Mouse (Mus musculus) frontal cortex, postnatal 10 days (tissue): ENCODE data around the gene Ankrd24.

Experiments used
- DNase-seq, 2 experiments: peaks; one replicate each; pipeline ENCODE4 v3.0.0; 2022; ENCODE audit warnings: low spot score in 2 of 2, mixed read lengths in 1 of 2

Gene Ankrd24

DNA sequence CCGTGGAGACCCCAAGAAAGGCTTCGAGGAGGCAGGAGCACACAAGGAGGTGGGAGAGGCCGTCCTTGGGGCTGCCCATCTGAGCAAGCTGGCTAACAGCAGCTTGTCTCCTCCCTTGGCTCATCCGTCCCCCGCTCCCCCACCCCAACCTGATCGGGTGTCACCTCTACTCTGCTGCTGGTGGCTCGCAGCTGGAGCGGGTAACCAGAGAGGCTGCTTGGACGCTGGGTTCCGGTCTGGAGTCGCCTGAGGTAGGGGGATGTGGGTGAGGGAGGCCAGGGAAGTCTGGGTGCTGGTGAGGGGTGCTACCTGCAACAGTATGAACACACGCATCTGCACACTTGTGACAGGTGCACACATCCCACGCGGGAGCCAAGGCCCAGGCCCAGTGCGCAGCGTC is at the start of gene Ankrd24:
TSS of gene Ankrd24 (plus strand) at position 151 of the 400 bp plus-strand sequence.
- no peak for DNase-seq

- no peak for DNase-seq
Measured at GRCm38 (mm10) chr10:81579967-81580366, 48.4 kb upstream of the Ankrd24 start.

GRCm38 (mm10) chr10:81580441-81581070 is 47.8 kb upstream of the Ankrd24 start:
- no peak for DNase-seq

DNA sequence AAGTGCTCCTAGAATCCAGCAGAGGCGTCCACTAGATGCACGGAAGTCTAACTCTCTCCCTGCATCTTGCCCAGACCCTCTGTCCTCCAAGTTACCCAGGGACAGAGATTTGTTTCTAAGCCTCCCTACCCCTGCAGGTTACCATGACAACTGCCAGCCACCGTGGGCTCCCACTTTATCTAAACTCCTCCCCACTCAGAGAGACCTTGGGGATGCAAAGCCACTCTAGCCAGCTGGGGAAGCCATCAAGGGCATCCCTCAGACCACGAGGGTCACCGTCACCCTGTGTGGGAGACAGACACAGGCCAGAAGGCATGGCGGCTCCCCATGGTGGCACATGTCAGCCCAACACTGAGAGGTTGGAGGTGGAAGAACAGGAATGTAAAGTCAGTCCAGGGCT is 45.0 kb upstream of the Ankrd24 start:
- no peak for DNase-seq

GRCm38 (mm10) chr10:81588739-81589138 is 39.6 kb upstream of the Ankrd24 start:
- no peak for DNase-seq

- DNase-seq, result no peak
Measured at GRCm38 (mm10) chr10:81591846-81592245, 36.5 kb upstream of the Ankrd24 start.

- no peak for DNase-seq
Measured at GRCm38 (mm10) chr10:81592631-81593030, 35.7 kb upstream of the Ankrd24 start.

DNA sequence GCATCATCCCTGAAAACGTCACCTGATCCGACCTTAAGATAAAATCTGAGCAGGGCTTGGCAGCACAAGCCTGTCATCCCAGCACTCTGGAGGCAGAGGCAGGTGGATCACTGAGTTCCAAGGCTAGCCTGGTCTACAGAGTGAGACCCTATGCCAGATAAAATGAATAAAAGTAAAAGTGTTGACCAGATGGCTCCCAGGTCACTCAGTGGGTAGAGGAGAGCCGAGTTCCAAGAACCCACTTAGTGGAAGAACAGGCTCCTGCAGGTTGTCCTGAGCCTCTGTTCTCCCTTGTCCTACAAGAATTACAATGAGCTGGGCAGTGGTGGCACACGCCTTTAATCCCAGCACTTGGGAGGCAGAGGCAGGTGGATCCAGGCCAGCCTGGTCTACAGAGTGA is 35.1 kb upstream of the Ankrd24 start:
- no peak for DNase-seq

GRCm38 (mm10) chr10:81593935-81594334 is 34.4 kb upstream of the Ankrd24 start:
- DNase-seq, result no peak

- DNase-seq, result no peak
Measured at GRCm38 (mm10) chr10:81595599-81595998, 32.7 kb upstream of the Ankrd24 start.

DNA sequence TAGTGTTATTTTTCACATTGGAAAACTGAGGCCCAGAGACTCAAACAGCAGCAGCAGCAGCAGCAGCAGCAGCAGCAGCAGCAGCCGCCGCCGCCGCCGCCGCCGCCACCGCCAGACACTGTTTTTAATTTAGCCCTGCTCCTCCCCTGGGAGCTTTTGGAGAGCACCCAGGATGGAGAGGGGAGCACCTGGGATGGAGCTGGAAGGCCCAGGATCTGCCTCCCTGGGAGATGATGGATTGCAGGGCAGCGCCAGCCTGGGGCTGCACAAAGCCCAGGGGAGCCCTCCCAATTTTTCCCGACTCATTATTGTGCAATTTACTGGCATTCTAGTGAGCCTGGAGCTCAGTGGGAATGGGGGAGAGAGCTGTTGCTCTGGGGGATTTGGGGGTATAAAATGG is 31.7 kb upstream of the Ankrd24 start:
- DNase-seq, result no peak

DNA sequence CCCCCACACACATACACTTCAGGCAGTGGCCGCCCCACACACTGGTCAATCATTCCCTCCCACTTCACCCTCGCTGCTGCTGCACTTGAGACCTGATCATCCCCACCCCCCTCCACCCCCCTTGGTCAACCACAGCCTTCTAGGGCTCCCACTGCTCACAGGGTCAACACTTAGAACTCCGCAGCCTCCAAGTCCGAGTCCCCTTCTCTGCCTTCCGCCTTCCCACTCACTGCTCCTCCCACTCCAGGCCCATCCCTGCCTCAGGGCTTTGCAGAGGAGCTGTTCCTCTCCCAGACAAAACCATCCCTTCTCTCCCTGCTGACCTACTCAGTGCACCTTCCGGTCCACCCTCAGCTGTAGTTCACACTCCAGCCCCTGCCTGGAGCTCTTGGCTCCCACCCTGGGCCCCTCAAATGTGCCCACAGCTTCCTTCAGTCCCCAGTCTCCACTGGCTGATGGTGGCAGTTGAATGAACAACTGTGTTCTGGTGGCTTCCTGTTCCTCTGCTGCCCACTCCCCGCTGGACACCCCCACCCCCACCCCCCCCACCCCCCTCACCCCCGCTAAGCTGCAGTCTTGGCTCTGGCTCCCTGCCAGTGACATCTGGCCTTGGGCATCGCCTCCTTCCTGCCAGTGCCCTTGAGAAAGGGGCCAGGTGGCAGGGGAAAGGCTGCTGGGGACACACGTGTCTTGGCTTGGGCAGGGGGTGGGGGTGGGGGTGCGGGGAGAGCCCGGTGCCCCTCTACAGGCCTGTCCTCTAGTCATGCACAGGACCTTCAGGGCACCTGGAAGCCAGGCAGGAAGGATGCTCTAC is 31.0 kb upstream of the Ankrd24 start:
- DNase-seq, result no peak

GRCm38 (mm10) chr10:81598342-81598741 is 30.0 kb upstream of the Ankrd24 start:
- DNase-seq, result no peak

- DNase-seq, result no peak
Measured at GRCm38 (mm10) chr10:81598871-81599270, 29.5 kb upstream of the Ankrd24 start.

- no peak for DNase-seq
Measured at GRCm38 (mm10) chr10:81599630-81600029, 28.7 kb upstream of the Ankrd24 start.

DNA sequence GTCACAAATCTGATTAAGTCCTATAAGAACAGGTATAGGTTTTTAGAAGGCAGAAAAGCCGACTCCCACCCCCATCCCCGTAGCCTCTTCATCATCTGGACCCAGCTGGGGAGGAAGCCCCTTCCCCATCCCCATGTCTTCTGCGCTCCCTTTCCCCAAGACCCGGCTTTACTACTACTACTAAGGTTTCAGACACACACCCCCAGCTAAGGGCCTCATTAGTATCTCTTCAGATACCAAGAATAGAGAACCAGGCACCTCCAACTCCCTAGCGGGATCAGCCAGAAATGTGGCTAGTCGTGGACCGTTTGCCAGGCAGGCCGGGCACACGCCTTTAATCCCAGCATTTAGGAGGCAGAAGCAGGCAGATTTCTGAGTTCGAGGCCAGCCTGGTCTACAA is 28.2 kb upstream of the Ankrd24 start:
- no peak for DNase-seq

- DNase-seq, result peak; percentile 90 to 93
Measured at GRCm38 (mm10) chr10:81600738-81601203, 27.6 kb upstream of the Ankrd24 start, which contains the start of gene Tle6. Tle6 (minus strand) TSS chr10:81601073.

DNA sequence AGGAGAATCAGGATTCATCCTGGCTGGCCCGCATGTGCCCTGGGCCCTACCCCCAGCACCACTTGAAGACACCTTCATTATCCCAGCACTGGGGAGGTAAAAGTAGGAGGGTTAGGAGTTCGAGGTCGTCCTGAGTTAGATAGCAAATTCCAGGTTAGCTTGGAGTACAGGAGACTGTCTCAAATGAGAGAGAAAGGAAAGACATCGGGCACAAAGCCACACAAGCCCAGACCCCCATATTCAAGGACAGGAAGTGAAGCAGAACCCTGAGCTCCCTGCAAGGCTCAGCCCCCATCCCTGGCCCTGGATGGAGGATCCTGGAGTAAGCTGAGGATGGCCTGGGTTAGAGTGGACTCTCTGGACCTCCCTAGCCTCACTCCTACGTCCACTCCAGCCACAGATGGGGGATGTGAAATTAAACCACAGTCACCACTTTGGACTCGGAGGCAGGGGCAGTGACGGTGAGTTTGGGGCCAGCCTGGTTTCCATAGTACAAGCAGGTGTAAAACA is 26.9 kb upstream of the Ankrd24 start:
- no peak for DNase-seq

GRCm38 (mm10) chr10:81602741-81603151 is 25.6 kb upstream of the Ankrd24 start:
- no peak for DNase-seq

- no peak for DNase-seq
Measured at GRCm38 (mm10) chr10:81604019-81604967, 24.0 kb upstream of the Ankrd24 start.

GRCm38 (mm10) chr10:81604968-81605665 is 23.2 kb upstream of the Ankrd24 start:
- peak in 1 of 2 experiments; percentile 85 for DNase-seq
